Mouse (Mus musculus) forebrain, embryonic 10.5 days (tissue): ENCODE results near the gene Susd5. TPM values are rescaled to one million over a fixed set of nuclear protein-coding genes. Genes with fewer than 3 reads are reported as not detected.

ENCODE experiments used
- DNase-seq: peaks from one replicate; pipeline ENCODE4 v3.0.0-alpha.2; 2017; ENCODE audit warnings: low spot score; ENCODE audit errors: extremely low spot score
- H3K27ac ChIP-seq: fragments of 300-500 bp; sonication (generic); 2 replicates; pipeline ENCODE4 v1.5.1; 2016; ENCODE audit warnings: mild to moderate bottlenecking
- H3K27me3 ChIP-seq: fragments of 300-500 bp; sonication (generic); 2 replicates; pipeline ENCODE4 v1.6.1; 2016; ENCODE audit warnings: mild to moderate bottlenecking; ENCODE audit not compliant: poor library complexity, severe bottlenecking
- H3K36me3 ChIP-seq: fragments of 300-500 bp; sonication (generic); replicated peaks from 2 replicates; pipeline ENCODE4 v1.6.1; 2016; ENCODE audit warnings: mild to moderate bottlenecking, moderate library complexity
- H3K4me1 ChIP-seq: fragments of 300-500 bp; sonication (generic); 2 replicates; pipeline ENCODE4 v1.6.1; 2016
- H3K4me3 ChIP-seq: fragments of 300-500 bp; sonication (generic); 2 replicates; pipeline ENCODE4 v1.5.1; 2016; ENCODE audit warnings: mild to moderate bottlenecking, moderate library complexity
- H3K9me3 ChIP-seq: fragments of 300-500 bp; sonication (generic); 2 replicates; pipeline ENCODE4 v1.6.1; 2016; ENCODE audit warnings: mild to moderate bottlenecking, moderate library complexity
- WGBS: fragments of 180-500 bp; shearing (Covaris S2); methylation state at CpG from one replicate; pipeline ENCODE4 v1.1.7; 2016; 5-methylcytosine and 5-hydroxymethylcytosine counted together
- polyA plus RNA-seq: library from polyadenylated mRNA; unstranded; fragments of >200 nt; fragmentation: Nextera tagmentation; extraction: Ambion mirVana; gene quantifications from 2 replicates; pipeline ENCODE4 v1.2.1, GENCODE M21; 2016

The Susd5 gene
- polyA plus RNA-seq, 1 experiment from 2014 or later: 0.17 TPM

DNA sequence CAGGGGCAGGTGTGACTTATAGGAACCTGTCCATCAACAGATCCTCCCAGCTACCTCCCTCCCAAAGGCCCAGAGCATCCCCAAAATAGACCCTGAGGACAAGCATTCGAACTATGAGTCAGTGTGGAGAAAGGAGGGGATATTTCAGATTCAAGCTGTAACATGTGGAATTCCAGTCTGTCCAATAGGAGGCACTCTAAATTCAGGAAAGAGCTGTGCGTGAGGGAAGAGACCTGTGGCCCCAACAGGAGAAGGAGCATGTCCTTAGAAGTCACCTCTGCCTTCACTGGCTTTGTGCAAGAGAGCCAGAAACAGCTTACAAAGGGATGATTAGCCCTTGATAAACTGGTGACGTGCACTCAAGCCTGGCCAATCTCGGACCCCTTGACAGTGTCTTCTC is 16.0 kb upstream of the Susd5 start:
- H3K4me1 ChIP-seq: peaks cover 12% of the 10 kb centered on the region
- WGBS: 75% methylated on average over 4 of the region's 4 CpGs

DNA sequence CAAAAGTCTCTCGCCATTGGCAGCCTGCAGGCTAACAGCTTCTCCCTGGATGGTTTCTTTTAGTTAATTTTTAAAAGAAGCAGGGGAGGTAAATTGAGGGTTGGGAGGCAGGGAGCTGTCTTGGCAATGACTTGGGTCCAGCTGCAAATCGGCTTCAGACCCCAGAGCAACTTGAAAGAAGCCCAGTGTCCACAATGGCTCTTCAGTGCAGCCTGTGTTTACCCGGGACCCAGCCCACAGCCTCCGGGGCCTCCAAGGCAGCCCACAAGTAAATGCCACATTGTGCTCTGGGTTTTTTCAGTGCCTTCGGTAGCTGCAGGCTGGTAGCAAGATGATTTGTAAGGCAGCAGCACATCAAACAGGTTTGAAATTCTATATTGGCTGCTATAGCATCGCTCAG is 14.4 kb upstream of the Susd5 start:
- Histone ChIP-seq H3K27me3 (no peaks in the 10 kb centered on the region), H3K9me3 (no peaks in the 10 kb centered on the region), H3K4me1 (peaks cover 12% of the 10 kb centered on the region), H3K27ac (peak overlapping the region; percentile 62; the same call in 1 of the 2 replicates), H3K36me3 (no peaks in the 10 kb centered on the region), H3K4me3 (no peak overlapping the region)
- no peak for DNase-seq
- 44% methylated on average over 6 of the region's 6 CpGs for WGBS

More for the DNA sequence above, 16.0 kb upstream of the Susd5 start:
- H3K36me3 ChIP-seq: no peaks in the 10 kb centered on the region
- H3K9me3 ChIP-seq: no peaks in the 10 kb centered on the region
- no peak overlapping the region for H3K4me3 ChIP-seq
- H3K27ac ChIP-seq: no peak overlapping the region
- DNase-seq: no peak
- H3K27me3 ChIP-seq: no peaks in the 10 kb centered on the region

DNA sequence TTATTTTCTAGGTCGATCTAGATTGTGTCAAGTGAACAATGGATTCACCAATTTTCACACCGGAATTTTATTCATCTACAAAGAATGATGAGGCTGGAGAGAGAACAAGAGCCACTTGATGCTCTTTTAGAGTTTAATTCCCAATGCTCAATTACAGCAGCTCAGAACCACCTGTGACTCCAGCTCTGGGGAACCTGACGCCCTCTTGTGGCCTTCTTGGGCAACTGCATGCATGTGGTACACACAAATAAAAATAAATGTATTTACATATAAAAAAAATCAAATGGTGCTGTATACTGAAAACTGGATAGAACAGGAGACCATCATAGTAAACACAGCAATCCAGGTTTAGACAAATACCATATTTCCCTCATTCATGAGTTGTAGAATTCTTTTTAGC is 12.5 kb upstream of the Susd5 start:
- Histone ChIP-seq H3K9me3 (0 out of 2 replicates have a peak, but pooled peaks cover 3% of the 10 kb centered on the region), H3K27me3 (no peaks in the 10 kb centered on the region), H3K27ac (no peak overlapping the region), H3K36me3 (no peaks in the 10 kb centered on the region), H3K4me3 (no peak overlapping the region), H3K4me1 (peaks cover 12% of the 10 kb centered on the region)
- WGBS: 52% methylated on average over 3 of the region's 3 CpGs
- DNase-seq: no peak

DNA sequence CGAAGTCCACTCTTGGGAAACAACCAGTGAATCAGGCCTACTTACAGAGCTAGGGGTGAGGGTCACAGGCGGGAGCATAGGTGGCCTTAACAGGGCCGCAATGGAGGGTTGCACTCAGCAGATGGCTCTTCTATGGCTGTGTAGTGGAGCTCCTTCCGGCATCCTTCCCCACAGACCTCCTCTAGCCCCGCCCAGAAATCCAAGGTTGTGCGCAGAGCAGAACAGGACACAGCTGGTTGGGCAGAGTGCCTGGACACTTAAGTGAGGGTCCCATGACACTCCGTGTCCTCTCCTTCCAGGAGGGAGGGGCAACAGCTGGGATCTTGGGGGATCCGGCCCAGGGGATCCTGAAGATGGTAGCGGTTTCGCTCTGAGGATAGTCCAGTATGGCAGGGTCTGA is 10.9 kb upstream of the Susd5 start, which contains the start of gene Fbxl2:
TSS of gene Fbxl2 (minus strand) at position 164 of the 400 bp plus-strand sequence.
- Histone ChIP-seq H3K9me3 (0 out of 2 replicates have a peak, but pooled peaks cover 3% of the 10 kb centered on the region), H3K27me3 (no peaks in the 10 kb centered on the region), H3K27ac (no peak within 1 kb of the TSS), H3K4me3 (no peak within 1 kb of the TSS), H3K36me3 (no peaks in the 10 kb centered on the region), H3K4me1 (peaks cover 12% of the 10 kb centered on the region)
- WGBS: 90% methylated on average over 10 of the region's 10 CpGs
- no peak for DNase-seq

DNA sequence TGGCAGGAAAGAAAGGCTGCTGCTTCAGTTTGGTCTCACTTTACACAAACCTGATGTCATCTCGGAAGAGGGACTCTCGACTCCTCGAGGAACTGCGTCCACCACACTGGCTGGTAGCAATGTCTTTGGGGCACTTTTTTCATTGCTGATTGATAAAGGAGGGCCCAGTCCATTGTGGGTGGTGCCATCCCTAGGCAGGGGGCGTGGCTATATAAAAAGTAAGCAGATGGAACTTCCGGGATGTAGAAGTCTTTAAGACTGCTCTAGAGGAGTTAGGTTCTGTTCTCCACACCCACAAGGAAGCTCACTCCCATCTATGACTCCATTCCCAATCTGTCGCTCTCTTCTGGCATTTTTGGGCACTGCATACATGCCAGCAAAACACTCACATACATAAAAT is 10.3 kb upstream of the Susd5 start:
- Histone ChIP-seq H3K4me3 (no peak overlapping the region), H3K9me3 (0 out of 2 replicates have a peak, but pooled peaks cover 3% of the 10 kb centered on the region), H3K4me1 (peaks cover 15% of the 10 kb centered on the region), H3K36me3 (no peaks in the 10 kb centered on the region), H3K27me3 (no peaks in the 10 kb centered on the region), H3K27ac (no peak overlapping the region)
- WGBS: 91% methylated on average over 7 of the region's 7 CpGs
- DNase-seq: no peak

DNA sequence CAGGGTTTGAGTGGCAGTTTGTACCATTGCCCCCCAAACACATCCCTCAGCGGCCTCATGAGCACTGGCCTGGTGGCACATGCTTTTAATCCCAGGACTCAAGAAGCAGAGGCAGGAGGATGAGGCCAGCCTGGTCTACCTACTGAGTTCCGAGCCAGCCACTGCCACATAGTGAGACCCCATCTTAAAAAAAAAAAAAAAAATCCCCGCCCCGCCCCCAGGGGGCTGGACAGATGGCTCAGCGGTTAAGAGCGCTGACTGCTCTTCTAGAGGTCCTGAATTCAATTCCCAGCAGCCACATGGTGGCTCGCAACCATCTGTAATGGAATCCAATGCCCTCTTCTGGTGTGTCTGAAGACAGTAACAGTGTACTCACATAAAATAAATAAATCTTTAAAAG is 6.8 kb upstream of the Susd5 start:
- WGBS: 81% methylated on average over 7 of the region's 7 CpGs
- H3K9me3 ChIP-seq: 0 out of 2 replicates have a peak, but pooled peaks cover 3% of the 10 kb centered on the region

DNA sequence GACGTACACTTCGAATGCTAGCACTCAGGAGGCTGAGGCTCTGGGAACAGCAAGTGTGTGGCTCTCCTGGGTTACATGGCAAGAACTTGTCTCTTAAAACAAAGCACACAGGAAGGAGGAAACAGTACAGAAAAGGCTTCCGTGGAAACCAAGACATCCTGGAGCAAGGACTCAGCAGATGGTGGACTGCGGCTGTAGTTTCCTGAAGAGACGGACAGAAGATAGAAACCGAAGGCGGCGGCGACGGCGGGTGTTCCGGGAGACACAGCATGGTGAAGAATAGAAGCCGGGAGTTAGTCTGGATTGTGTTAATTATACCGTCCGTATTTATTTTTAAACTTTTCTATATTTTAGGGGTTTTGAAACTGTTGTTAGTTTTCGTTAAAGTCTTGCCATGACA is 6.2 kb upstream of the Susd5 start:
- peaks cover 5% of the 10 kb centered on the region; the same call in 1 of the 2 replicates for H3K4me1 ChIP-seq
- no peak overlapping the region for H3K27ac ChIP-seq
- WGBS: 90% methylated on average over 16 of the region's 16 CpGs

More for the DNA sequence above, 6.8 kb upstream of the Susd5 start:
- no peaks in the 10 kb centered on the region for H3K36me3 ChIP-seq
- H3K4me1 ChIP-seq: peaks cover 5% of the 10 kb centered on the region; the same call in 1 of the 2 replicates
- DNase-seq: no peak
- H3K4me3 ChIP-seq: no peak overlapping the region
- H3K27ac ChIP-seq: no peak overlapping the region
- peaks cover 2% of the 10 kb centered on the region for H3K27me3 ChIP-seq

DNA sequence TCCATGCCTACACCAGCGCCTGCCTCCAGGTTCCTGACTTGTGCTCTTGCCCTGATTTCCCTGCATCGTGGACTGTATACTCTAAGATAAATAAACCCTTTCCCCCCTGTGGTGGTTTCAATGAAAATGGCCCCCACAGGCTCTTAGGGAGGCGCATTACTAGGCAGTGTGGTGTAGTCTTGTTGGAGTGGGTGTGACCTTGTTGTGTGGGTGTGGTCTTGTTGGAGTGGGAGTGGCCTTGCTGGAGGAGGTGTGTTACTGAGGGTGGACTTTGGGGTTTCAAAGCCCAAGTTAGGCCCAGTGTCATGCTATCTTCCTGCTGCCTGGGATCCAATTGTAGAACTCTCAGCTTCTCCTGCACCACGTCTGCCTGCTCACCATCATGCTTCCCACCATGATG is 4.9 kb upstream of the Susd5 start:
- 0 out of 2 replicates have a peak, but pooled peaks cover 3% of the 10 kb centered on the region for H3K9me3 ChIP-seq
- peaks cover 7% of the 10 kb centered on the region for H3K4me1 ChIP-seq
- no peak overlapping the region for H3K27ac ChIP-seq
- peaks cover 21% of the 10 kb centered on the region for H3K27me3 ChIP-seq
- no peaks in the 10 kb centered on the region for H3K36me3 ChIP-seq
- WGBS: 90% methylated on average over 4 of the region's 4 CpGs
- H3K4me3 ChIP-seq: no peak overlapping the region
- no peak for DNase-seq

More for the DNA sequence above, 6.2 kb upstream of the Susd5 start:
- no peaks in the 10 kb centered on the region for H3K36me3 ChIP-seq
- no peak for DNase-seq
- no peak overlapping the region for H3K4me3 ChIP-seq
- 0 out of 2 replicates have a peak, but pooled peaks cover 3% of the 10 kb centered on the region for H3K9me3 ChIP-seq
- peaks cover 8% of the 10 kb centered on the region for H3K27me3 ChIP-seq

DNA sequence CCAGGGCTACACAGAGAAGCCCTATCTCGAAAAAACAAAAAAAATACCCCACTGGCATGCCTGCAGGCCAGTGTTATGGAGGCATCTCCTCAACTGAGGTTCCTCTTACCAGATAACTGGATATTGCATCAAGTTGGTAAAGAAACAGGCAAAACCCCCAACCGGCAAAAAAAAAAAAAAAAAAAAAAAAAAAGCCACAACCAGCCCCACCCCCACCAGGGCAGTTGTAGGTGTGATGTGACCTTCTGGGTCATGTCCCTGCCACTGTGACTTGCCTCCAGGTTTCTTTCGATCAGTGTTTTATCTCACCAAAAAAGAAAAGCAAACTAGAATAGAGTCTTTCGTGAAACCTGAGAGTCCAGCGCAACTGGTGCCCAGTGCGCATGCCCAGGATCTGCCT is 4.1 kb upstream of the Susd5 start:
- Histone ChIP-seq H3K4me1 (peaks cover 15% of the 10 kb centered on the region), H3K9me3 (0 out of 2 replicates have a peak, but pooled peaks cover 3% of the 10 kb centered on the region), H3K36me3 (no peaks in the 10 kb centered on the region), H3K27me3 (peaks cover 29% of the 10 kb centered on the region), H3K4me3 (no peak overlapping the region), H3K27ac (no peak overlapping the region)
- WGBS: 82% methylated on average over 6 of the region's 6 CpGs
- DNase-seq: no peak

DNA sequence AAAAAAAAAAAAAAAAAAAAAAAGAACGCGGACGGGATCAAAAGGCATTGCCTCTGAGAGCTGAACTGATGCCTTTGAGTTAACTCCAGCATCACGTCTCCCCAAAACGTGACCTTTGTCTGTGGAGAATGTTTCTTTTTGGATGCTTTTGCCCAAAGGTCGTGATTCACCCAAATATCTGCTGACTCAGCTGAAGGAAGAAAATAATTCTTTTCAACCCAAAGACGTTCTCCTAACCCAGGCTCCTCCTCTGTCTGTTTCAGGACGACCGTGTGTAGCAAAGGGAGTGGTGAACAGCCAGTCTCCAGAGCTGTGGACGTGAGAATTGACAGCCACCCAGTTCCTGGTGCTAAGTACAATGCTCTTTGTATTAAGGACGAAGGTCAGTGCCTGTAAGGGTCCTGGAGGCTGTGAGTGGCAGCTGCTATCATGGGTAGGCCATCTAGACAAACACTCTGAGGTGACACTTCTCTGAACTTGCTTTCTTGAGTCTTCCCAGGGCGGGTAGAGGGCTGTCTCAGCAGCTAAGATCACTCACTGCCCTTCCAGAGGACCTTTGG is 11.6 kb downstream of the Susd5 start:
- Histone ChIP-seq H3K27me3 (no peaks in the 10 kb centered on the region), H3K27ac (no peak overlapping the region), H3K4me1 (no peaks in the 10 kb centered on the region), H3K9me3 (no peaks in the 10 kb centered on the region), H3K36me3 (no peaks in the 10 kb centered on the region), H3K4me3 (no peak overlapping the region)
- 76% methylated on average over 12 of the region's 12 CpGs for WGBS
- DNase-seq: no peak

DNA sequence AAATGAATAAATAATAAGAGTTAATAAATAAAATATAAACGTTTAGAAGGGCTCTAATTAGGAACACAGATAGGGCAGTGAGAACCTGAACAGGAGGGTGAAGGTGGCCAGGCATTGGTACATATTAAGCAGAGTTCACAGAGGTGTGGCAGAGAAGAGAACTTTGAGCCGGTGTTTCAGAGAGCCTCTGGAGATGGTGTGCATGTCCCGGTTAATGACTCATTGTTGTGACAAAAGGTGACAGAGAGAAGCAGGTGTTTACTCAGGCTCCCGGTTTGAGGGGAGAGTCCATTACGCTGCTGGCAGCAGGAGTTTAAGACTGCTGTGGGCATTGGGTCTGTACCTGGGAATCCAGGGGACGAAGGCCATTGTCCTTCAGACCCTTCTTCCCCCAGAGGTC is 12.4 kb downstream of the Susd5 start:
- Histone ChIP-seq H3K27ac (no peak overlapping the region), H3K4me1 (no peaks in the 10 kb centered on the region), H3K9me3 (no peaks in the 10 kb centered on the region), H3K27me3 (no peaks in the 10 kb centered on the region), H3K4me3 (no peak overlapping the region), H3K36me3 (no peaks in the 10 kb centered on the region)
- WGBS: 82% methylated on average over 6 of the region's 6 CpGs
- DNase-seq: no peak

DNA sequence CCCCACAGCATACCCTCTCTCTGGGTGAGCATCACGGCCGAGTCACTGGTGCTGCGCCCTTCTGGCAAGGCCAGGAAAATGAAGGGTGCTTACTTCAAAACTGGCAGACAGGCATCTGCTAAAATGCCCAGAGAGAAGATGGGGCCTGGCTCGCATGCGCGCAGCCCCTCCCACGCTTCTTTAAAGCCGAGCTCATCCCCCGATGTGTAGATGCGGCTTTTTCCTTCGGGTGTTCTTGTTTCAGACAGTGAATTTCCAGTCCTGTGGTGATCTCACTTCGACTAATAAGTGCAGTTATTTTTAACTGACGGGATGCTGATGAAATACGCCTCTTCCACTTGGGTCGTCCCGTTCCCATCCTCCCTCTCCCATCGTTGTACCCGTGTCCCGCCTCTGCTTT is 16.7 kb downstream of the Susd5 start:
- Histone ChIP-seq H3K4me3 (no peak overlapping the region), H3K4me1 (no peaks in the 10 kb centered on the region), H3K27ac (no peak overlapping the region), H3K9me3 (no peaks in the 10 kb centered on the region), H3K36me3 (no peaks in the 10 kb centered on the region), H3K27me3 (no peaks in the 10 kb centered on the region)
- no peak for DNase-seq
- WGBS: 90% methylated on average over 19 of the region's 19 CpGs

DNA sequence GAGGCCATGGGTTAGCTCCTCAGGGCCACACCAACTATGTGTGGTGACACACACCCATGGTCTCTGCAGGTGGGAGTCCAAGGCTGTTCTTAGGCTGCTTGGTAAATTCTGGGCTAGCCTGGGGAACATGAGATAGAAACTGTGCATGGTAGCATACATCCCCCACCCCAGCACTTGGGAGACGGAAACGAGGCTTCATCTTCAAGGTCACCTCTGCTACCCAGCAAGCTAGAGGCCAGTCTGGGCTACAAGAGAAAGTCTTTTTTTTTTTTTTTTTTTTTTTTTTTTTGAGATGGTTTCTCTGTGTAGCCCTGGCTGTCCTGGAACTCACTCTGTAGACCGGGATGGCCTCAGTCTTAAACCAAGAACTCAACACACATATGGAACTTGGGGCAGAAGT is 29.5 kb downstream of the Susd5 start:
- 84% methylated on average over 3 of the region's 3 CpGs for WGBS
- Histone ChIP-seq H3K9me3 (no peaks in the 10 kb centered on the region), H3K4me1 (no peaks in the 10 kb centered on the region)

More for the DNA sequence above, 29.5 kb downstream of the Susd5 start:
- H3K4me3 ChIP-seq: no peak overlapping the region
- no peaks in the 10 kb centered on the region for H3K36me3 ChIP-seq
- DNase-seq: no peak
- H3K27me3 ChIP-seq: no peaks in the 10 kb centered on the region
- no peak overlapping the region for H3K27ac ChIP-seq
